Mouse (Mus musculus) left cerebral cortex, postnatal 10 days (tissue): ENCODE data around the gene Bcl9l. TPM values are rescaled to one million over a fixed set of nuclear protein-coding genes. Genes with fewer than 3 reads are reported as not detected.

Source experiments
- DNase-seq, 2 experiments: peaks; one replicate each; pipeline ENCODE4 v3.0.0; 2021 to 2022; ENCODE audit warnings: low spot score in 2 of 2, mixed read lengths in 1 of 2; ENCODE audit errors: extremely low spot score in 1 of 2
- intact Hi-C: fragments of 180-260 bp; cut with DNase I; formaldehyde crosslinking; loops from one replicate; pipeline ENCODE4 v1.15.1; 2025
- total RNA-seq, 2 experiments: library from RNA; stranded (reverse); gene quantifications; 2 replicates each; pipeline ENCODE4 v1.2.3; 2021

Bcl9l gene
- total RNA-seq, 2 experiments from 2014 or later: 85.4 to 98.1 TPM

DNA sequence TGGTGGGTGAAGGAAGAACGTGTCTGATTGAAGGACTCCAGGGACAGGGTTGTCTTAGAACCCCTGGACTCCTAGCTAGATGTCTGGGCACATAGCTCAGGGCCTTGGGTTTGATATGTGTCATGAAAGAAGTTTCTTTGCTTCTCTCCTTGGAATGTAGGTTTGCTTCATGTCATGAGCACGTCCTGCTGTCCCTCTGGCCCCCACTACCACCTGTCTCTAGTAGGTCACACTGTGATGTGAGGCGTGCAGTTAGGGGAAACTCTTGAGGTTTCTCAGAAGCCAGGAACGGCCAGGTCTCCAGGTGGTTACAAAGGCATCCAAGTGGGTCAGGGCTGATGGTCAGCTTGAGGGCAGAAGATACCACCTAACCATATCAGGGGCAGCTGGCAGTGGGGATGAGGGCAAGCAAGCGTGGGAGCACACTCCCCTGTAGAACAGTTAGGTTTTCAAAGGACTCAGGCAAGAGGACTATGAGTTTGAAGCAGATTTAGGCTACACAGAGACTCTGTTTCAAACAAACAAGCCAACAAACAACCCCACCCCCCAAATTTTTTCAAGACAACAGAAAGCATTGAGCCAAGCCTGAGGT, 41.7 kb downstream of the Bcl9l start:
- intact Hi-C loops: no loop called here
- DNase-seq: no peak

DNA sequence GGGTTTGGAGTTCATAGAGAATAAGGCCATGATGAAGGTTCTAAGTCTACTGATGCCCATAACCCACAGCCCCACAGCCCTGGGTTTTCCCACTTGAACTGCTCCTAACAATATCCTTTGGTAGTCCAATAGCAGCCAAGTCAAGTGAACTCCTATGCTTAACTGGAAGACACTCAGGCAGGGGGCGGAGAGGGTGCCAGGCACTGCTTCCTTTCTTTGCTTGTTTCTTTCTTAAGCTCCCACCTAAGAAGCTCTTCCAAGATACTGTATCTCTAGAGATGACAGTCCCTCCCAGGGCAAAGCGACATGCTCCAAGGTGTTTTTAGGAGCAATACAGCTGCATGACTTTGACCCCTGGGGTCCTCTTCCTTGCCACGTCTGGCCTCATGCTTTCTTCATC, 42.4 kb downstream of the Bcl9l start:
- intact Hi-C loops: loop anchor here (5.0 kb wide), 1 partner anchor 77 kb away; the partner anchor contains the start of gene Ddx6
- DNase-seq: no peak

DNA sequence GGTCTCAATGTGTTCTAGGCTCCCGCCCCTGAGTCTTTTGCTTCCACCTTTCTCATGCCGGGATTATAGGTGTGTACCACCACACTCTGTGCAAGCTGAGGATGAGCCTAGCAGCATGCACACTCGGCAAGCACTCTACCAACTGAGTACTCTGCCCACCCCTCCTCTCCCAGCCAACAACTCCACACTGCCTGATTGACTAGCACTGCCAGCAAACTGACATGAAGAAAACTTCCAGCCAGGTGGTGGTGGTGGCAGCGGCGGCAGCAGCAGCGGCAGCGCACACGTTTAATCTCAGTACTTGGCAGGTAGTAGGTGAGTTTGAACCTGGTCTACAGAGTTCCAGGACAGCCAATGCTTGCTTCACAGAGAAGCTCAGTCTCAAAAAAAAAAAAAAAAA, 43.0 kb downstream of the Bcl9l start:
- no peak for DNase-seq

DNA sequence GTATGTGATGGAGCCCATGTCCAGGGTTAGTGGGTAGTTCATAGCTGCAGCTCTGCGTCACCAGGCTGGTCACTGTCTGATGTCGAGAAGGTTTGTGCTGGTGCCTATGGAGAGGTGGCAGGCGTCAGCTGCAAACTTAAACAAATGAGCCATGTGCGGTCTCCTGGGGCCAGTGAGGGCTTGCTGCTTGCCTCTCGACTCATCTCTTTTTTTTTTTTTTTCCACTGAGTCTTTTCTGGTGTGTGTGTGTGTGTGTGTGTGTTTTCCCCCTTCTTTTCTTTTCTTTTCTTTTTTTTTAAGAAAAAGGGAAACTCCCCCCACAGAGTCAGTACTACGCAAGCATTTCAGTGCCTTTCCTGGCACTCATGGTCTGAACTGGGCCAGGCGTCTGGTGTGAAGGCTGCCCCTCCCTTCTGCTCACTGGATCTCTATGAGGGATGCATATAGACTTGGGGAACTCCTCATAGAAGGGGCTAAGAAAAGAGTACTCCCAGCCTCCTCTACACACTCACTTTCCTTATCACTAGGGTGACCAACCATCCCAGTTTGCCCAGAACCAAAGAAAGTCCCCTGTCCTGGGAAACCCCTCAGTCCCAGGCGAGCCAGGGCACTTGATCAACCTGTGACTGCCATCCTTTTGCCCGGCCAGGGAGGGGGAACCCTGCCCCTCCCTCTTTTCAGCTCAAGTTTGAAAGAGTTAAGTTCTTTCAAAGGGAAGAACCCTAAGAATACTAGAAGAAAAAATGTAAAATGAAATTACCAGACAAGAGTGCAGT, 43.9 kb downstream of the Bcl9l start:
- no peak for DNase-seq
- intact Hi-C loops: loop anchor here (5.0 kb wide), 1 partner anchor 76 kb away; the partner anchor contains the start of gene Ddx6

More for the DNA sequence above, 43.0 kb downstream of the Bcl9l start:
- intact Hi-C loops: loop anchor here (5.0 kb wide), 1 partner anchor 77 kb away; the partner anchor contains the start of gene Ddx6

DNA sequence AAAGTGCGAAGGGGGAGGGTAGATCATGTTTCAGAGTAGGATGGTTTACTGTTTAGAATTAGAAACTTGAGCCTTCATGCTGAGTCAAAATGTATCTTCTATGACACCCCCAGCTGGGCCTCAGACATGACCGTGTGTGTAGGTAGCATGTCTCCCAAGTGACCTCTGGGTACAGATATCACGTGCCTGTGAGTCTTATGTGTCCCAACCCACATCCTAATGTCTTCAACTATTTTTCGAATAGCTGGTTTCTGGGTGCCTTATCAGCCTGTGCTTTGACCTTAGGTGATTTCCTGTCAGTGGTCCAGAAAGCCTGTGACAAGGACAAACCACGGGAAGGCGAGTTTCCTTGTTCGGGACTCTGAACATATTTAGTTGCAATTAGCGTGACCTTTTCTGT, 45.7 kb downstream of the Bcl9l start:
- intact Hi-C loops: loop anchor here (5.0 kb wide), 1 partner anchor 74 kb away; the partner anchor contains the start of gene Ddx6
- DNase-seq: no peak

DNA sequence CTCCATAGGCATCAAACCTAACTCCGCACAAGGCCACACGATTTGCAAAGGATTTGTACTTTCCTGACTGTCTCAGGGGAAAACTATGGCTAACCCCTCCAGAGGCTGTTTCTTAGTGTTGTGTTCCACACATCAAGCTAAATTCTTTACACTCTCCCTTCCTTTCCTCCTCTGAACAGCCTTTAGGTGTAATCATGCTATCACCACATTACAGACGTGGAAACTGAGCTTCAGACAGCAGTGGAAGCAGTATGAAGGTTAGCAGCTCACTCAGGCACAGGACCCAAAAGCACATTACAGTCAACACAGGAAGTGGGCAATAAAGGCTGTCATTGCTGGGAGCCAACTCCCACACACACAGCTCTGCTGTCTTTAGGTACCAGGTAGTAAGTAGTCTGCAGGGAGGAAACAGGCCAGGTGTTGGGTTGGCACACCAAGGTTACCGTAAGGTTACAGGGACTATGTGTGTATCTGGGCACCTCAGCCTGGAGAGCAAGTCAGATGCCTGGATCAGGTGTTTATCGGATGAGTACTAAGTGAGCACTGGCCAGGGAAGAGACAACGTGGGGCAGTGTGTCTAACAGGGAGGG, 50.5 kb downstream of the Bcl9l start:
- intact Hi-C loops: no loop called here
- DNase-seq: no peak

DNA sequence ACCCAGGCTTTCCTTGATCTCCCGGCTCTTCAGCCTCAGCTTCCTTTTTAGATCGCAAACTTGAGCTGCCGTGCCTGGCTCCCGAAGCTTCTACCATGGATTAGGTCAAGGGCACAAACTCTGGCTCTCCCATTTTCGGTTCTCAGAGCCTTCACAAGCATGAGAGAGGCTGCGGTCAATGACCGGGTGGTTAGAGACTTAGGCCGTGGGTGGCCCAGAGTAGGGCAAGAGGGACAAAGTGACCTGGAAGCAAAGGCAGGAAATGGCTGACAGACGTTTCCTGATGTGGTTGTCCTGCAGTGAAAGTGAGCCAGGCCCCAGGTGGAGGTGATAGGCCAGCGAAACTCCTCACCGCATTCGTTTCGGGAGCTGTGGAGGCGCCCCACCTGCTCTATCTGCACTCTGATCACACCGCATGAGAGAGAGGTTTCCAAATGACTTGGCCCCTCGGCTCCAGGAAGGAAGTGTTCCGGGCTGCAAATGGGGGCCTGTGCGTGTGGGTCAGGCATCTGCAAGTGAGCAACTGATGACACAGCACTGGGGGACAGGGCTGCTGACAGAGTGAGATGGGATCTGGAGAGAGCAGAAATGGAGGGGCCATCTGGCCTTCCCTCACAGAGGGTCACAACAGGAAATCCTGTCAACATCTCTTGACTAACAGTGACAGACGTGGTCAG, 55.1 kb downstream of the Bcl9l start:
- peak in 1 of 2 experiments; percentile 30 for DNase-seq
- intact Hi-C loops: no loop called here

DNA sequence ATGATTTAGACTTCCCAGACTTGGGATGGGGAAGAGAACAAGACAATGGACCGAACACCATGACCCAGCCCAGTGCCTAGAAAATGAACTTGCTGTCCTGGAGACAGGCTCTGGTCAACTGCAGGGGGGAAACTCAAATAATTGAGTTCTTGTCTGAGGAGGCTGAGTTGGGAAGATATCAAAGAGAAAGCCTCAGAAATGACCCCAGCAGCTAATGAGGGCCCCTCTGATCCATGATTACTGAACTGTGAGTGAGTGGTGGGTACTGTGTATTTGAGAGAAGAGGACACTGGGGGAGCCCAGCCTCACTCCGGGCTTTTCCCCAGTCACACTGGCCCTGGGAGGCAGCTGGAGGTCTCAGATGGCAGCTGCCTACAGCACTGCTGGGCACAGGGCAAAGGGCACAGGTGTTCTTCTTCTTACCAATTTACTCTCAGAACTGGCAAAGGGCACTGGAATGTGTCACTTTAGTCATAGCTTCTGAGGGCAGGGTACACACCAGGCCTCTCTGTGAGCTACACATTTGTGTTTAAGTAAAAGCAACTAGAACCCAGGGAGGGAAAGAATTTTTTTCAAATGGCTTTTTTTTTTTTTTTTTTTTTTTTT, 57.3 kb downstream of the Bcl9l start:
- intact Hi-C loops: no loop called here

DNA sequence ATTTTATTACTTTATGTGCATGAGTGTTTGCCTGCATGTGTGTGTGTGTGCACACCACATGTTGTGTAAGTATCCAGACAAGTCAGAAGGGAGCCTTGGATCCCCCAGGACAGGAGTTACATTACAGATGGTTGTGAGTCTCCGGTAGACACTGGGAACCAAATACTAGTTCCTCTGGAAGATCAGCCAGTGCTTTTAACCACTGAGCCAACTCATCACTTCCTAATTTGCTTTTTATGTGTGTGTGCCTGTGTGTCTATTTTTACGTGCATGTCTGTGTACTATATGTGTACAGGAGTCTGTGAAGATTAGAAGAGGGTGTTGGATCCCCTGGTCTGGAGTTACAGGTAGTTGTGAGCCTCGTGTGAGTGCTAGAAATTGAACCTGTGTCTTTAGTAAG, 58.1 kb downstream of the Bcl9l start:
- intact Hi-C loops: no loop called here
- DNase-seq: no peak

More for the DNA sequence above, 57.3 kb downstream of the Bcl9l start:
- DNase-seq: no peak

DNA sequence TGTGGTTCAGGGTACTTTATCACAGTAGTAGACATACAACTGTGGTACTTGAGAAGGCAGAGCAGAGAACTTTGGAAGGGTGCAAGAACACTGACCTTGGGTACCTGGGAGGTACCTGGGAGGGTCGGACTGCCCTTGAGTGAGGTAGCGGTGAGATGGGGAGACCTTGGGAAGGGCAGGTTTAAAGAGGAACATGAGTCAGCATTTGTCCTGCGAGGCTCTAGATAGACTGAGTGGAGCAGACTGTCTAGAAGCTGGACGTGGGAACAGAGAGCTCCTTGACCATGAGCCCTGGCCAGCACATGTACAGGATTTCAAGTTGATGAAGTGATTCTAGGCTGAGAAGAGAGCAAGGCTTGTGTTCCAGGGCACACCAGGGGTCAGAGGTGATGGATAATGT, 59.7 kb downstream of the Bcl9l start:
- intact Hi-C loops: no loop called here
- DNase-seq: no peak

DNA sequence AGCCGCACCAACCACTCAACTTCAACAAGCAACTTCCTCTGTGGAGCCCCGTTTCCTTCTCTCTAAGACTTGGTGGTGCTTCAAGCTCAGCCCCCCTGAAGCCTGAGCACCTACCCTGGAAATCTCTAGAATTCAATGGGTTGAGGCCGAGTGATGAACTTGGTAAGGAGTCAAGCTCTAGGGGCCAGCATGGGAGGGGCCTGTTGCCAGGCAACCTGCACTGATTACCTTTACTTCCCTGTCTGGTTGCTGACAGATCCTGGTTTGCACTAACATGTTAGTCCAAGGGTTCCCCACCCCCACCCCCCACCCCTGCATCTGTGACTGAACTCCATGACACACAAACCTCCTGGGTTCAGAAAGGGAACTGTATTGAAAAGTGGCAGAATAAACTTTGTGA, 62.4 kb downstream of the Bcl9l start:
- no peak for DNase-seq
- intact Hi-C loops: no loop called here

DNA sequence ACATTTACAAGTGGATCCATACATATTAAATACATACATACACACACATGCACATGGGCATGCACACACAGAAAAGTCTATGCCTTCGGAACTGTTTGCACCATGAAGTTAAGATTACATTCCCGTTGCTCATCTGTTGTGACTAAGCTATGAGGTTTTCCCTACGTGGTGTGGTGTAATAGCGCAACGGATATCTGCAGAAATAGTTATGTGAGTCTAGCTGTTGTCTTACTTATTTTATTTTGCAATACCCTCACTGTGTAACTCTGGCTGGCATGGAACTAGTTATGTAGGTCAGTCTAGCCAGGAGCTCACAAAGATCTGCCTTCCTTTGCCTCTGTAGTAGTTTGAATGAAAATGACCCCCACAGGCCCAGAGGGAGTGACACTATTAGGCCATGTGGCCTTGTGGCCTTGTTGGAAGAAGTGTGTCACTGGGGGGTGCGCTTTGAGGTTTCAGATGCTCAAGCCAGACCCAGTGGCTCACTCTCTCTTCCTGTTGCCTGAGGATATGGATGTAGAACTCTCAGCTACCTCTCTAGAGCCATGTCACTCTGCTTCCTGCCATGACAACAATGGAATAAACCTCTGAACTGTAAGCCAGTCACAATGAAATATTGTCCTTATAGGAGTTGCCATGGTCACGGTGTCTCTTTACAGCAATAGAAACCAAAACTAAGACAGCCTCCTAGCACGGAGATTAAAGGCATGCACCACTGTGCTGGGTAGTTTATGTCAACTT, 66.0 kb downstream of the Bcl9l start:
- intact Hi-C loops: no loop called here
- DNase-seq: no peak

DNA sequence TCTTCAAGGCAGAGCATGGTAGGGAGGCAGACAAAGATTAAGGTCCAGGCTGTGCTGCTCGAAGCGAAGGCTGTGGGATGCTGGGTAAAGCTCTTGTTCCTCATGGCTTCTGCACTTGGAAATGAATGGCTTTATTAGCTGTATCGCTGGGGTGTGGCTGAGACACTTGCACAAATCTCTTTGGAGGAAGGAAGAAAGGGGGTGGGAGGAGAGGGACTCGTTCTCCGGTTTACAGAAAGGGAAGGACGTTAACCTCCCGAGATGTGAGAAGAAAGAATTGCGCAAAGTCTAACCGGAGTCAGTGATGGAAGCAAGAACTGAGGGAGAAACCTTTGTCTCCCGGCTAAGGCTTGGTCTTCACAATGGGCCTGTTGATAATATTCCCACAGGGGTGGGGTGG, 68.5 kb downstream of the Bcl9l start:
- DNase-seq: no peak
- intact Hi-C loops: no loop called here

DNA sequence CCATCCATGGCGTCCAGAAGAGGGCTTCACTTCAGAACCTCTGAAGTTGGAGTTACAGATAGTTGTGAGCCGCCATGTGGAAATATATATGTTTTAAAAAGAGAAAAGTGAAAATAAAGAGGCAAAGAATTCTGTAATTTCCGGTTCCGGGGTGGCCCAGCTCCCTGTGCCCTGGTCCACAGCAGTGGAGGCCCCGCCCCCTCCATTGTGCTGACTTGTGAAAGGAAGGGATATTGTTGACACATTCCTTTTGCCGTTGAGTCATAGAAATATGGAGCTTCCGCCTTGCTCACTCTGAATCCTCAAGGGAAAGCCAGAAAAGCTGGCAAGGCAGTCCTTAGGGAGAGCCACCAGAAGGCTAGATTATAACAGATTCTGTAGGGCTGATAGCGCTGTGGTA, 69.5 kb downstream of the Bcl9l start:
- peak in 1 of 2 experiments; percentile 62 for DNase-seq
- intact Hi-C loops: no loop called here

Other genes with a start within 250 kb of the Bcl9l start
- gene Cbl, start 248.8 kb upstream of the Bcl9l start, total RNA-seq: 10 to 100 TPM; 48.6 to 49.9 TPM
- gene Ccdc153, start 242.1 kb upstream of the Bcl9l start, total RNA-seq: 1 to 10 TPM in 1 of 2 experiments, under 1 TPM in 1; 0.69 to 1.9 TPM
- gene Pdzd3, start 231.4 kb upstream of the Bcl9l start, total RNA-seq: under 1 TPM; 0.53 to 0.60 TPM
- gene Nlrx1, start 214.2 kb upstream of the Bcl9l start, total RNA-seq: 10 to 100 TPM; 11.9 to 14.8 TPM
- gene Abcg4, start 194.2 kb upstream of the Bcl9l start, total RNA-seq: 10 to 100 TPM; 68.0 to 73.2 TPM
- gene Hinfp, start 177.2 kb upstream of the Bcl9l start, total RNA-seq: 10 to 100 TPM; 27.1 to 28.3 TPM
- gene C2cd2l, start 162.5 kb upstream of the Bcl9l start, total RNA-seq: 100 to 1,000 TPM; 151 to 158 TPM
- gene Dpagt1, start 156.8 kb upstream of the Bcl9l start, total RNA-seq: 10 to 100 TPM; 15.5 to 17.9 TPM
- 10 to 100 TPM; 66.5 to 67.6 TPM for gene H2afx, start 148.1 kb upstream of the Bcl9l start, total RNA-seq
- gene Hmbs, start 138.6 kb upstream of the Bcl9l start, total RNA-seq: 10 to 100 TPM; 20.5 to 24.0 TPM
- gene Vps11, start 121.2 kb upstream of the Bcl9l start, total RNA-seq: 10 to 100 TPM; 42.6 to 49.1 TPM
- gene Hyou1, start 103.3 kb upstream of the Bcl9l start, total RNA-seq: 10 to 100 TPM; 87.1 to 89.3 TPM
- 10 to 100 TPM; 36.9 to 40.1 TPM for gene Slc37a4, start 86.0 kb upstream of the Bcl9l start, total RNA-seq
- gene Rps25, start 75.7 kb upstream of the Bcl9l start, total RNA-seq: 100 to 1,000 TPM; 711 to 765 TPM
- 10 to 100 TPM; 75.3 to 87.2 TPM for gene Trappc4, start 75.2 kb upstream of the Bcl9l start, total RNA-seq
- gene Ccdc84, start 64.3 kb upstream of the Bcl9l start, total RNA-seq: 10 to 100 TPM; 16.1 to 19.9 TPM
- gene Foxr1, start 41.7 kb upstream of the Bcl9l start, total RNA-seq: not detected
- gene Upk2, start 27.8 kb upstream of the Bcl9l start, total RNA-seq: not detected
- gene Cxcr5, start 79.1 kb downstream of the Bcl9l start, total RNA-seq: not detected
- 100 to 1,000 TPM; 114 to 115 TPM for gene Ddx6, start 122.1 kb downstream of the Bcl9l start, total RNA-seq
- not detected for gene Treh, start 190.4 kb downstream of the Bcl9l start, total RNA-seq